Mouse (Mus musculus): ENCODE results near the gene Rgl1. TPM values are rescaled to one million over a fixed set of nuclear protein-coding genes. Genes with fewer than 3 reads are reported as not detected.

Rgl1 gene
- polyA plus RNA-seq, 1 experiment, result 3.0 TPM

DNA sequence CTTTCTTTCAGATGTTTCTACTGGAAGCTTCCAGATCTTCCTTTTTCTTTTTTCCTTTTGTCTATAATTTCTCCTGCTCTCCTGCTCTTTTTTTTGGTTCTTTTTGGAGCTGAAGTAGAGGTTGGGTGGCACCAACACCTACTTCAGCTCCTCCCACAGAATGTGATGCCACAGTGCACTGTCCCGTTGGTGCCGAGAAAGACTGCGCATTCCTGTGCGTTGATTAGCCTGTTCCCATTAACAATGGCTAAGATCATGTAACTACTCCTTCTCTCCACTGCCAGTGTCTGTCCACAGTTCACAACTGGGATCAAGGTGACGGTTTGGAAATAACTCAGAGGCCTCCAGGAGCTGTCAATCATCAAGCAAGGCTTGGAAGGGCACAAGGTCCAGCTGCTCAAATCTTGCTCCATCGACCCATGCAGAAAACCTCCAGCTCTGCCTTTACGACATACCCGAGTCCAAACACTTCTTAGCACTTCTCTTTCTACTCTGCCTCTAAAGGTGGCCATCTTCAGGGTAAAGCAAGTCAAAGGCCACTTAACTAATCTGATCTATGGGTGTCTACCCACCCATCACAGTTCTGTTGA, 192.6 kb downstream of the Rgl1 start:
- Histone ChIP-seq H3K9ac (ENCODE audit: low read depth, poor library complexity, severe bottlenecking) (no peak overlapping the region), H3K27ac (ENCODE audit: insufficient read depth, low read length) (no peak overlapping the region), H3K36me3 (ENCODE audit: control insufficient read depth, insufficient read depth, low read length, poor library complexity, severe bottlenecking) (no peaks in the 10 kb centered on the region), H3K4me1 (ENCODE audit: control insufficient read depth, insufficient read depth, low read length) (peaks cover 8% of the 10 kb centered on the region), H3K4me3 (ENCODE audit: low read depth, low read length) (no peak overlapping the region), H3K27me3 (ENCODE audit: control insufficient read depth, insufficient read depth, low read length, poor library complexity, severe bottlenecking) (no peaks in the 10 kb centered on the region), H3K9me3 (replicated peaks; ENCODE audit: control insufficient read depth, insufficient read depth, low read length, poor library complexity, severe bottlenecking) (no peaks in the 10 kb centered on the region)
- no peak for TF ChIP-seq POLR2A (IDR thresholded peaks at IDR 0.05; ENCODE audit: insufficient read depth, low read length)
- TF ChIP-seq CTCF (IDR thresholded peaks at IDR 0.05; ENCODE audit: low read depth, low read length), result no peak
- peak; percentile 29; the same call in 1 of the 2 replicates for TF ChIP-seq EP300 (IDR thresholded peaks at IDR 0.05; ENCODE audit: insufficient read depth, low read depth, low read length)

DNA sequence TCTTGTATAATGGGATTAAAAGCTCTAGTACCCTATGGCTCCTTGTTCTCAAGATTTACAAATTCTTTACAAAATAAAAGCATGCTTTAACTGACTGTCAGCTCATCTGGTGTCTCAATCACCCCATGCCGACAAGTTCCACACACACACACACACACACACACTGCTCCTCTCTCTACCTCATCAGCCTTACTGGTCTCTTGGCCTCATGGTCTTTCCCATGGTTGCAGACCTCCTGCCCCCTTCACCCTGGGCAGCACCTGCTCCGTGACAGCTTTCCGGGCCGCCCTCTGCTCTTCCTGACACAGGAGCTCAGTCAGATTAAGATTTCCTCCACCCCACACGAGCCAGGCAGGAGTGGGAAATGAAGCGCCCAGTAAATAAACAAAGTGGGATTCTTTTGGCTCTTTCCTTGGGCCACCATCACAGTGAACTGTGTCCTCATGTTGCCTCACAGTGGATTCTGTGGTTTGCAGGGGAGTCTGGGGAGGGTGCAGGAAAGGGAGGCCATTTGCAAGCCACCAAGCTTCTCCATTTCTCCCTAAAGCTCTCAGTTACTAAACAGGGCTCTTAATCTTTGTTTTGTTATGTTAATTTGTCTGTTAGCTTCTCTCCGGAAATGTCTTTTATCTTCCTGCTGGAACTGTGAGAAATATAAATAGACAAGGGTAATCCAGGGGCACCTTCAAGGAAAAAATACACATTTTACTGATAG, 193.2 kb downstream of the Rgl1 start:
- Histone ChIP-seq H3K27ac (ENCODE audit: insufficient read depth, low read length) (no peak overlapping the region), H3K4me1 (ENCODE audit: control insufficient read depth, insufficient read depth, low read length) (peaks cover 8% of the 10 kb centered on the region), H3K9ac (ENCODE audit: low read depth, poor library complexity, severe bottlenecking) (no peak overlapping the region), H3K36me3 (ENCODE audit: control insufficient read depth, insufficient read depth, low read length, poor library complexity, severe bottlenecking) (no peaks in the 10 kb centered on the region), H3K4me3 (ENCODE audit: low read depth, low read length) (no peak overlapping the region), H3K27me3 (ENCODE audit: control insufficient read depth, insufficient read depth, low read length, poor library complexity, severe bottlenecking) (no peaks in the 10 kb centered on the region), H3K9me3 (replicated peaks; ENCODE audit: control insufficient read depth, insufficient read depth, low read length, poor library complexity, severe bottlenecking) (no peaks in the 10 kb centered on the region)
- TF ChIP-seq EP300 (IDR thresholded peaks at IDR 0.05; ENCODE audit: insufficient read depth, low read depth, low read length) (no peak), POLR2A (IDR thresholded peaks at IDR 0.05; ENCODE audit: insufficient read depth, low read length) (no peak), CTCF (IDR thresholded peaks at IDR 0.05; ENCODE audit: low read depth, low read length) (no peak)

DNA sequence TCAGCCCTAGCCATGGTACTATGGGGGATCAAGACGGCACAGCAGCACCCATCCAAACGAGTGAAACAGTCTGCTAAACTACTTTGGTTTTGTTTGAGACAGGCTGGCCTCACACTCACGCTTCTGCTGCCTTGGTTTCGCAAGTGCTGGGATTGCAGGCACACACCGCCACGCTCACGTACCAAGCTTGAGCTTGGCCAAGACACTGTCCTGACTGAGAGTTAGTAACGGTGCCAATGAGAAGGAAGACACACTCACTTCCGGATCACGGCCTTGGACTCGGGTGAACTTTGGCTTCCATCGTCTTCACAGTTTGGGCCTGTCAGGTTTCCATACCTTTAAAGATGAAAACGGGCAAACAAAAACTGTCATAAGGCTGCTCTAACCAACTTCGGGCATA, 194.8 kb downstream of the Rgl1 start:
- Histone ChIP-seq H3K27me3 (ENCODE audit: control insufficient read depth, insufficient read depth, low read length, poor library complexity, severe bottlenecking) (no peaks in the 10 kb centered on the region), H3K4me1 (ENCODE audit: control insufficient read depth, insufficient read depth, low read length) (peaks cover 6% of the 10 kb centered on the region), H3K27ac (ENCODE audit: insufficient read depth, low read length) (no peak overlapping the region), H3K9ac (ENCODE audit: low read depth, poor library complexity, severe bottlenecking) (no peak overlapping the region), H3K9me3 (replicated peaks; ENCODE audit: control insufficient read depth, insufficient read depth, low read length, poor library complexity, severe bottlenecking) (no peaks in the 10 kb centered on the region), H3K36me3 (ENCODE audit: control insufficient read depth, insufficient read depth, low read length, poor library complexity, severe bottlenecking) (no peaks in the 10 kb centered on the region), H3K4me3 (ENCODE audit: low read depth, low read length) (no peak overlapping the region)
- TF ChIP-seq CTCF (IDR thresholded peaks at IDR 0.05; ENCODE audit: low read depth, low read length), result no peak
- TF ChIP-seq EP300 (IDR thresholded peaks at IDR 0.05; ENCODE audit: insufficient read depth, low read depth, low read length), result no peak
- no peak for TF ChIP-seq POLR2A (IDR thresholded peaks at IDR 0.05; ENCODE audit: insufficient read depth, low read length)

DNA sequence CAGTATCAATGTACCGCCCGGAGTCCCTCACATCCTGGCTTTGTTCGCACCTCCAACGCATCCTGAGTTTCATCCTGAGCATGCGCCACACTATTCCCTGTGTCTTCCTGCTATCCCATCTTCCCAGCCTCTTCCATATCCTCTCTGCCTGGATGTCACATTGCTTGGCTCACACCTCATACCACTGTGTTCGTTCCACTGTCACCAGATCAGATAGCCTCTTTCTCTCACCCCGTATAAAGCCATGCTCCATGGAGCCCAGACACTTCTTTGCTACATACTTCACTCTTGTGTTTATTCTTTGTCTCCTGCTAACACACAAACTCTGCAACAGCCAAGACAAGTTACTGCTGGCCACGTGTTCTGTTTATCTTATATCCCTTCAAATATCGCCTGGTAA, 195.5 kb downstream of the Rgl1 start:
- H3K4me3 ChIP-seq (ENCODE audit: low read depth, low read length), result no peak overlapping the region
- H3K27me3 ChIP-seq (ENCODE audit: control insufficient read depth, insufficient read depth, low read length, poor library complexity, severe bottlenecking), result no peaks in the 10 kb centered on the region
- no peak for TF ChIP-seq CTCF (IDR thresholded peaks at IDR 0.05; ENCODE audit: low read depth, low read length)
- no peak overlapping the region for H3K9ac ChIP-seq (ENCODE audit: low read depth, poor library complexity, severe bottlenecking)
- peaks cover 6% of the 10 kb centered on the region for H3K4me1 ChIP-seq (ENCODE audit: control insufficient read depth, insufficient read depth, low read length)
- H3K27ac ChIP-seq (ENCODE audit: insufficient read depth, low read length), result no peak overlapping the region
- no peaks in the 10 kb centered on the region for H3K9me3 ChIP-seq (replicated peaks; ENCODE audit: control insufficient read depth, insufficient read depth, low read length, poor library complexity, severe bottlenecking)
- no peaks in the 10 kb centered on the region for H3K36me3 ChIP-seq (ENCODE audit: control insufficient read depth, insufficient read depth, low read length, poor library complexity, severe bottlenecking)

DNA sequence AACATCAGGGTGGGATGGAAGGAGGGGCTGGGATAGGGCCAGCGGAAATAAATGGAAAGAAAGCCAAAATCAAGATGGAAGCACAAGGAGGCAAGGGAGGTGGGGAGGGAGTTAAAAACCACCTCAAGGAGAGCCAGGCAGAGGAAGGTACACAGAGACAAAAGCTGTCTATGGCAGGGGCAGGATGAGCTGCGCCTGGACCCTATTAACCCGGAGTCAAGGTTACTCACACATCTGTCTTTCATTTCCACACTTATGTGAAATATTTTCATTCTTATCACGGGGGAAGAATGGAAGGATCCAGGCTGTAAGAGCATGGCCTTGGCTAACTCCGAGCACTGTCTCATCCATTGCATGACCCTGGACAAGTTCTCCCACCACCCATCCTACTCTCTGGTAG, 202.9 kb downstream of the Rgl1 start:
- no peaks in the 10 kb centered on the region for H3K36me3 ChIP-seq (ENCODE audit: control insufficient read depth, insufficient read depth, low read length, poor library complexity, severe bottlenecking)
- H3K27ac ChIP-seq (ENCODE audit: insufficient read depth, low read length), result no peak overlapping the region
- no peaks in the 10 kb centered on the region for H3K4me1 ChIP-seq (ENCODE audit: control insufficient read depth, insufficient read depth, low read length)
- no peaks in the 10 kb centered on the region for H3K9me3 ChIP-seq (replicated peaks; ENCODE audit: control insufficient read depth, insufficient read depth, low read length, poor library complexity, severe bottlenecking)
- H3K27me3 ChIP-seq (ENCODE audit: control insufficient read depth, insufficient read depth, low read length, poor library complexity, severe bottlenecking), result no peaks in the 10 kb centered on the region
- H3K9ac ChIP-seq (ENCODE audit: low read depth, poor library complexity, severe bottlenecking), result no peak overlapping the region
- H3K4me3 ChIP-seq (ENCODE audit: low read depth, low read length), result no peak overlapping the region
- TF ChIP-seq CTCF (IDR thresholded peaks at IDR 0.05; ENCODE audit: low read depth, low read length), result no peak
- TF ChIP-seq POLR2A (IDR thresholded peaks at IDR 0.05; ENCODE audit: insufficient read depth, low read length), result no peak
- no peak for TF ChIP-seq EP300 (IDR thresholded peaks at IDR 0.05; ENCODE audit: insufficient read depth, low read depth, low read length)

DNA sequence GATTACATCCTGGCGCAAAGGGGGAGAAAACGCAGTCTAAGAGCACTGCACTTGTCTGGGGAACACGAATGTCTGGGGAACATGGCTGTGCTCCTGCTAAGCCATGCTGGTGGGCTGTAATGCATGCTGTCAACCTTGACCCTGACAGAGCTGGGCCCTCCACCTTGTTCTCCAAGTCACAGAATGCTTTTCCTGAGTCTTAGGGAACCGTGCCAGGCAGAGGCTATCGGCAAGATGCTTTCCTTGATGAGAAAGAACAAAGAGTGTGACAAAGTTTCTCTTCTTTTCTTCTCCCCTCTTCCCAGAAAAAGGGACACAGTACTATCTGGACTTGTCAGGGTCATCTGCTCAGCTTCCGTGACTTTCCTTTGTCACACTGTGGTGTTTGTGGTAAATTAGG, 203.3 kb downstream of the Rgl1 start:
- TF ChIP-seq POLR2A (IDR thresholded peaks at IDR 0.05; ENCODE audit: insufficient read depth, low read length) (no peak), EP300 (IDR thresholded peaks at IDR 0.05; ENCODE audit: insufficient read depth, low read depth, low read length) (no peak), CTCF (IDR thresholded peaks at IDR 0.05; ENCODE audit: low read depth, low read length) (no peak)
- no peak overlapping the region for H3K27ac ChIP-seq (ENCODE audit: insufficient read depth, low read length)

More for the DNA sequence above, 203.3 kb downstream of the Rgl1 start:
- Histone ChIP-seq H3K36me3 (ENCODE audit: control insufficient read depth, insufficient read depth, low read length, poor library complexity, severe bottlenecking) (no peaks in the 10 kb centered on the region), H3K9ac (ENCODE audit: low read depth, poor library complexity, severe bottlenecking) (no peak overlapping the region), H3K9me3 (replicated peaks; ENCODE audit: control insufficient read depth, insufficient read depth, low read length, poor library complexity, severe bottlenecking) (no peaks in the 10 kb centered on the region), H3K4me3 (ENCODE audit: low read depth, low read length) (no peak overlapping the region), H3K4me1 (ENCODE audit: control insufficient read depth, insufficient read depth, low read length) (no peaks in the 10 kb centered on the region), H3K27me3 (ENCODE audit: control insufficient read depth, insufficient read depth, low read length, poor library complexity, severe bottlenecking) (no peaks in the 10 kb centered on the region)
